Mouse (Mus musculus): Measurements from ENCODE around the gene Gipr. TPM values are rescaled to one million over a fixed set of nuclear protein-coding genes. Genes with fewer than 3 reads are reported as not detected.
A peak's percentile ranks its signal among the peaks of the same experiment; 100 is the strongest.

Gipr gene
- polyA plus RNA-seq, 1 experiment from 2014 or later, result 1.8 TPM

DNA sequence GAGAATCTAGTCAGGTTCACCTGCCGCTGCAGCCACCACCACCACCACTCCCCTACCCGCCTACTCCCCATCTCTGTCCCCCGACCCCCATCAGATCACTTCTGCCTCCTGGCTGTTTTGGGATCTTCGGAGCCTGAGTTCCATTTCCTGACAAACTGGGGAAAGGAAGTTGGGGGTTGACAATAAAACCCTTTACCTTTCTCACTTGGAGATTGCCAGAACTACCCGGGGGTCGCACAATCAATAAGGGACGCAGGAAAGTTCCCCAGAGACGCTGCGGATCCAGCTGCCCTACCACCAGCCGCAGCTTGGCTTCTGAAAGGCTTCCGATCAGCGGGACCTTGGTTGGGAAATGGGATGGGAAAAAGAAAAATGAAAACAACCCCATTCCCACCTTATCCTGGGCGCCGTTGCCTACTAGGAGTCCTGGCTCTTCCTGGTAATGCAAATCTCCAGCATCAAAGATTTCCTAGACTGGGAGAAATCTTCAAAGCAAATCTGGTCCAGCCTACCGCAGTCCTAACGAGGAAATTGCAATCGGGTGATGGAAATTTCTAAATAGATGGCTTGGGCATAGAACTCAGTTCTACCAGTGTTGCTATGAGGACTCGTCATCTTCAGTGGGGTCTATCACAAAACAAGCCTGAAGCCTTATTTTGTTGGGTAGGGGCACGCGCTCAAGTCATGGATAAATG lies 17.6 kb downstream of the Gipr start:
- WGBS, result 10% methylated on average over 20 of the region's 20 CpGs
- peaks cover 13% of the 10 kb centered on the region for H3K36me3 ChIP-seq (ENCODE audit: control insufficient read depth, insufficient read depth, low read length)
- H3K9me3 ChIP-seq (ENCODE audit: control insufficient read depth, low read length), result no peaks in the 10 kb centered on the region
- H3K9ac ChIP-seq (replicated peaks; ENCODE audit: low read depth, low read length), result peak overlapping the region; percentile 33
- no peaks in the 10 kb centered on the region for H3K27me3 ChIP-seq (ENCODE audit: control insufficient read depth, insufficient read depth, low read length)
- H3K4me1 ChIP-seq (ENCODE audit: control insufficient read depth, insufficient read depth, low read length), result peaks cover 14% of the 10 kb centered on the region
- ATAC-seq (ENCODE audit: low read depth), result no peak
- H3K4me3 ChIP-seq (ENCODE audit: low read depth, low read length), result peak overlapping the region; percentile 65
- H3K27ac ChIP-seq (ENCODE audit: low read depth, low read length), result peak overlapping the region; percentile 61
- H3K4me2 ChIP-seq (ENCODE audit: low read depth, low read length), result peak overlapping the region; percentile 90

DNA sequence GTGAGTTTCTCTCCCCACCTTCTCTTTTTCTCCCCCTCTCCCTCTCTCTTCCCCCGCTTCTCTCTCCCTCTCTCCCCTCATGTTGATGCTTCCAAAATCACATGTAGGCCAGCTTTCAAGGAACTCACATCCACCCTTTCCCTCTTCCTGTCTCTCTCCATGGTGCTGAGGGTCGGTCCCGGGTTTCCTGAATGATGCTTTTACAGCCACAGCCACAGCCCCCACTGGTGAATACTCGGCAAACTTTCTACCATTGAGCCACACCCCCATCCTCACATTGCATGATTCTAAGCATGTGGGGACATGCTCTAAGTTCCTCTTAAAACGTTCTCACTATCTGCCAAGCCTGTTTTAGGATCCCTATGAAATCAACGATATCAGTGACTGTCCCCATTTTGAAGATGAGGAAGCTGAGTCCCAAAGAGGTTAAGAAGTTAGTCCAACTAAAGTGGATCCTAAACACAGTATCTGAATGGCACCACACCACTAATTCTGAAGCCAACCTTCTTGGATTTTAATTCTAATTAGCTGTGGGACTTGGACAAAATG lies 18.4 kb downstream of the Gipr start:
- H3K4me3 ChIP-seq (ENCODE audit: low read depth, low read length), result peak overlapping the region; percentile 65; the same call in 1 of the 2 replicates
- H3K27me3 ChIP-seq (ENCODE audit: control insufficient read depth, insufficient read depth, low read length), result no peaks in the 10 kb centered on the region
- WGBS, result 58% methylated on average over 6 of the region's 6 CpGs
- H3K27ac ChIP-seq (ENCODE audit: low read depth, low read length), result no peak overlapping the region
- peaks cover 14% of the 10 kb centered on the region for H3K4me1 ChIP-seq (ENCODE audit: control insufficient read depth, insufficient read depth, low read length)
- peaks cover 8% of the 10 kb centered on the region for H3K36me3 ChIP-seq (ENCODE audit: control insufficient read depth, insufficient read depth, low read length)
- H3K9ac ChIP-seq (replicated peaks; ENCODE audit: low read depth, low read length), result no peak overlapping the region
- peak overlapping the region; percentile 90 for H3K4me2 ChIP-seq (ENCODE audit: low read depth, low read length)
- no peaks in the 10 kb centered on the region for H3K9me3 ChIP-seq (ENCODE audit: control insufficient read depth, low read length)
- ATAC-seq (ENCODE audit: low read depth), result no peak

DNA sequence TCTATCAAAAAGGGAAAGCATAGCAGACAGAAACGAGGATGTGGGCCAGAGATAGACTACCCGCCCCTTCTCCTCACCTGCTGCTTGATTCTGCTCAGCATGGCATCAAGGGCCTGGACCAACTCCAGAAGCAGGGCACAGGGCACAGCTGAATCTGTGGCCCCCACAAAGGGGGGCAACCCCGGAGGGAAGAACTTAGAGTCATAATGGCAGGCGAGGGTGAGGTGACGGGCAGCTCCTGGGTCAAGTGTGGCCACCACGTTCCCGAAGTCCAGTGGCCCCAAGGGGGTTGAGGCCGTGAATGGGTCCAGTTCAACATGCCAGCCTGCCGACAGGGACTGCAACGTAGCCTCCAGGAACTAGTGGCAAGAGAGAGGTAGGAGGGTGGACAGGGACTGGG lies 19.1 kb downstream of the Gipr start:
- Histone ChIP-seq H3K4me1 (ENCODE audit: control insufficient read depth, insufficient read depth, low read length) (peaks cover 14% of the 10 kb centered on the region), H3K27me3 (ENCODE audit: control insufficient read depth, insufficient read depth, low read length) (no peaks in the 10 kb centered on the region), H3K9me3 (ENCODE audit: control insufficient read depth, low read length) (no peaks in the 10 kb centered on the region), H3K27ac (ENCODE audit: low read depth, low read length) (no peak overlapping the region), H3K9ac (replicated peaks; ENCODE audit: low read depth, low read length) (no peak overlapping the region), H3K4me3 (ENCODE audit: low read depth, low read length) (no peak overlapping the region), H3K4me2 (ENCODE audit: low read depth, low read length) (no peak overlapping the region), H3K36me3 (ENCODE audit: control insufficient read depth, insufficient read depth, low read length) (peaks cover 4% of the 10 kb centered on the region)
- WGBS, result 90% methylated on average over 10 of the region's 10 CpGs
- ATAC-seq (ENCODE audit: low read depth), result no peak

DNA sequence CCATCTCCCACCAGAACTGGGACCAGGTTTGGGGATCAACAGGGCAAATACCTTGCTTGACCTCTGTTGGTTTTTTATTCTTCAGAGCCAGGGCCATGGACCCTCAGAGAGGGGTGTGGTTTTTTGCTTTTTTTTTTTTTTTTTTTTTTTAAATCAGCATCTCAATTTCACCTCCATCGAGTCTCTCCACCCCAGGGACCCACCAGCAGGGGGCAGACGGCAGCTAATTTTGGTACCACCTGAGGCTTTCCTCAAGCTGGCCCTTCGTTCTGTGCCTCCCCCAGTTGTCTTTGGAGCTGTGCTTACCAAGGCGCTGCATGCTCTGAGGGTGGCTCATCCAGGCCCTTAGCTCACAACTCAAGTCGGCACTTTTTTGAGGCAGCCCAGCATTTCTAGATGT lies 28.5 kb downstream of the Gipr start:
- Histone ChIP-seq H3K4me2 (ENCODE audit: low read depth, low read length) (no peak overlapping the region), H3K27ac (ENCODE audit: low read depth, low read length) (no peak overlapping the region), H3K27me3 (ENCODE audit: control insufficient read depth, insufficient read depth, low read length) (no peaks in the 10 kb centered on the region), H3K4me1 (ENCODE audit: control insufficient read depth, insufficient read depth, low read length) (0 out of 2 replicates have a peak, but pooled peaks cover 2% of the 10 kb centered on the region), H3K9me3 (ENCODE audit: control insufficient read depth, low read length) (no peaks in the 10 kb centered on the region), H3K4me3 (ENCODE audit: low read depth, low read length) (no peak overlapping the region), H3K36me3 (ENCODE audit: control insufficient read depth, insufficient read depth, low read length) (peaks cover 37% of the 10 kb centered on the region), H3K9ac (replicated peaks; ENCODE audit: low read depth, low read length) (no peak overlapping the region)
- ATAC-seq (ENCODE audit: low read depth), result no peak
- 45% methylated on average over 5 of the region's 5 CpGs for WGBS

DNA sequence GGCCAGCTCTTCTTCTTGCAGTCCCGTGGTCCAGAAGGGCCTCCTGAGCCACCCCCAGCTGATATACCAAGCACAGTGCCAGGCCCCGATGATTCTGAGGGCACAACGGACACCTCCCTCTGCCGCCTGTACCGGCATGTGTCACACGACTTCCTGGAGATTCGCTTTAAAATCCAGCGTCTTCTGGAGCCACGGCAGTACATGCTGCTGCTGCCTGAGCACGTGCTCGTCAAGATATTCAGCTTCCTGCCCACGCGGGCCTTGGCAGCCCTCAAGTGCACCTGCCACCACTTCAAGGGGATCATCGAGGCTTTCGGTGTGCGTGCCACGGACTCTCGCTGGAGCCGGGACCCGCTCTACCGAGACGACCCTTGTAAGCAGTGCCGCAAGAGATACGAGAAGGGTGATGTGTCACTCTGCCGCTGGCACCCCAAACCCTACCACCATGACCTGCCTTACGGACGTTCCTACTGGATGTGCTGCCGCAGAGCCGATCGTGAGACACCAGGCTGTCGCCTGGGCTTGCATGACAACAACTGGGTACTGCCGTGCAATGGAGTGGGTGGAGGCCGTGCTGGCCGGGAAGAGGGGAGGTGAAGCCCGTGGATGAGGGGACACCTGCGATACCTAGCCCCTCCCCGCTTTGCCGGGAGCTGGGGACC lies 29.1 kb downstream of the Gipr start:
- Histone ChIP-seq H3K27ac (ENCODE audit: low read depth, low read length) (no peak overlapping the region), H3K27me3 (ENCODE audit: control insufficient read depth, insufficient read depth, low read length) (no peaks in the 10 kb centered on the region), H3K4me3 (ENCODE audit: low read depth, low read length) (no peak overlapping the region), H3K36me3 (ENCODE audit: control insufficient read depth, insufficient read depth, low read length) (peaks cover 37% of the 10 kb centered on the region), H3K4me2 (ENCODE audit: low read depth, low read length) (no peak overlapping the region), H3K9ac (replicated peaks; ENCODE audit: low read depth, low read length) (no peak overlapping the region), H3K9me3 (ENCODE audit: control insufficient read depth, low read length) (no peaks in the 10 kb centered on the region), H3K4me1 (ENCODE audit: control insufficient read depth, insufficient read depth, low read length) (peaks cover 4% of the 10 kb centered on the region; the same call in 1 of the 2 replicates)
- ATAC-seq (ENCODE audit: low read depth), result no peak
- 94% methylated on average over 38 of the region's 38 CpGs for WGBS

DNA sequence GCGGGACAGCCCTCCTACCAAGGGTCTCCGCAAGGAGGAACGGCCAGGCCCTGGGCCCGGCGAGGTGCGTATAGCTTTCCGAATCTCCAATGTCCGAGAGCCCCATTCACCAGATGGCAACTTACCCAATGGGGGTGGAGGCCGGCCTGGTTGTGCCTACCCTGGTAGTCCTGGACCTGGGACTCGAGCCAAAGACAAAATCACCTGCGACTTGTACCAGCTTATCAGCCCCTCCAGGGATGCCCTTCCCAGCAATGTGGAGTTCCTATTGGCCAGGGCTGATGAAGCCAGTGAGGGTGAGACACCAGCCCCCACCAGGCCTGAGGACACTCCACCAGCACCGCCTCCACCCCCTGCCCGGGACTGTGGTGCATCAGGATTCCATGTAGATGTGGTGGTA lies 29.8 kb downstream of the Gipr start:
- Histone ChIP-seq H3K9ac (replicated peaks; ENCODE audit: low read depth, low read length) (no peak overlapping the region), H3K36me3 (ENCODE audit: control insufficient read depth, insufficient read depth, low read length) (peaks cover 37% of the 10 kb centered on the region), H3K4me3 (ENCODE audit: low read depth, low read length) (no peak overlapping the region), H3K9me3 (ENCODE audit: control insufficient read depth, low read length) (no peaks in the 10 kb centered on the region), H3K4me2 (ENCODE audit: low read depth, low read length) (no peak overlapping the region), H3K4me1 (ENCODE audit: control insufficient read depth, insufficient read depth, low read length) (peaks cover 6% of the 10 kb centered on the region; the same call in 1 of the 2 replicates), H3K27ac (ENCODE audit: low read depth, low read length) (no peak overlapping the region), H3K27me3 (ENCODE audit: control insufficient read depth, insufficient read depth, low read length) (no peaks in the 10 kb centered on the region)
- 97% methylated on average over 13 of the region's 13 CpGs for WGBS
- ATAC-seq (ENCODE audit: low read depth), result no peak

- peak overlapping the region; percentile 88 for H3K27ac ChIP-seq (ENCODE audit: low read depth, low read length)
- no peaks in the 10 kb centered on the region for H3K9me3 ChIP-seq (ENCODE audit: control insufficient read depth, low read length)
- peaks cover 12% of the 10 kb centered on the region; the same call in 1 of the 2 replicates for H3K4me1 ChIP-seq (ENCODE audit: control insufficient read depth, insufficient read depth, low read length)
- peak overlapping the region; percentile 43 for H3K4me3 ChIP-seq (ENCODE audit: low read depth, low read length)
- H3K9ac ChIP-seq (replicated peaks; ENCODE audit: low read depth, low read length), result peak overlapping the region; percentile 46
- peaks cover 10% of the 10 kb centered on the region for H3K36me3 ChIP-seq (ENCODE audit: control insufficient read depth, insufficient read depth, low read length)
- ATAC-seq (ENCODE audit: low read depth), result peak; percentile 98
- no peaks in the 10 kb centered on the region for H3K27me3 ChIP-seq (ENCODE audit: control insufficient read depth, insufficient read depth, low read length)
- peak overlapping the region; percentile 60 for H3K4me2 ChIP-seq (ENCODE audit: low read depth, low read length)
- WGBS, result under 1% methylated on average over 39 of the region's 39 CpGs
Measured at GRCm38 (mm10) chr7:19131324-19131848, 34.5 kb downstream of the Gipr start.

GRCm38 (mm10) chr7:19130657-19131056 lies 35.3 kb downstream of the Gipr start:
- Histone ChIP-seq H3K9me3 (ENCODE audit: control insufficient read depth, low read length) (no peaks in the 10 kb centered on the region), H3K27me3 (ENCODE audit: control insufficient read depth, insufficient read depth, low read length) (no peaks in the 10 kb centered on the region), H3K4me1 (ENCODE audit: control insufficient read depth, insufficient read depth, low read length) (peaks cover 12% of the 10 kb centered on the region; the same call in 1 of the 2 replicates), H3K4me3 (ENCODE audit: low read depth, low read length) (peak overlapping the region; percentile 43; the same call in 1 of the 2 replicates), H3K36me3 (ENCODE audit: control insufficient read depth, insufficient read depth, low read length) (peaks cover 3% of the 10 kb centered on the region), H3K4me2 (ENCODE audit: low read depth, low read length) (peak overlapping the region; percentile 60), H3K27ac (ENCODE audit: low read depth, low read length) (peak overlapping the region; percentile 88), H3K9ac (replicated peaks; ENCODE audit: low read depth, low read length) (no peak overlapping the region; the same call in 1 of the 2 replicates)
- whole genome bisulfite sequencing, result 38% methylated on average over 4 of the region's 4 CpGs
- ATAC-seq (ENCODE audit: low read depth), result no peak

- Histone ChIP-seq H3K4me2 (ENCODE audit: low read depth, low read length) (no peak overlapping the region), H3K9me3 (ENCODE audit: control insufficient read depth, low read length) (no peaks in the 10 kb centered on the region), H3K27ac (ENCODE audit: low read depth, low read length) (no peak overlapping the region), H3K4me3 (ENCODE audit: low read depth, low read length) (no peak overlapping the region), H3K9ac (replicated peaks; ENCODE audit: low read depth, low read length) (no peak overlapping the region), H3K36me3 (ENCODE audit: control insufficient read depth, insufficient read depth, low read length) (no peaks in the 10 kb centered on the region), H3K27me3 (ENCODE audit: control insufficient read depth, insufficient read depth, low read length) (no peaks in the 10 kb centered on the region), H3K4me1 (ENCODE audit: control insufficient read depth, insufficient read depth, low read length) (peaks cover 12% of the 10 kb centered on the region; the same call in 1 of the 2 replicates)
- 96% methylated on average over 5 of the region's 5 CpGs for WGBS
- ATAC-seq (ENCODE audit: low read depth), result no peak
Measured at GRCm38 (mm10) chr7:19129396-19129795, 36.5 kb downstream of the Gipr start.
